Mouse (Mus musculus): ENCODE results near the gene Tnfsf8.

GRCm38 (mm10) chr4:63792328-63792727, 68.8 kb downstream of the Tnfsf8 start:
- TF ChIP-seq CTCF (IDR thresholded peaks at IDR 0.05 in 2 of 3, conservative IDR thresholded peaks at IDR 0.05 in 1 of 3; ENCODE audit: control insufficient read depth in 1 of 3, insufficient read depth in 1 of 3, low read depth in 2 of 3, low read length in 3 of 3, poor library complexity in 1 of 3, severe bottlenecking in 1 of 3) (no peak), TAL1 (IDR thresholded peaks at IDR 0.05; ENCODE audit: low read length) (no peak), POLR2A (IDR thresholded peaks at IDR 0.05; ENCODE audit: control insufficient read depth in 1 of 2, insufficient read depth in 1 of 2, low read depth in 1 of 2, low read length in 2 of 2, poor library complexity in 1 of 2) (no peak), E2F4 (IDR thresholded peaks at IDR 0.05; ENCODE audit: borderline replicate concordance, low read depth, low read length) (no peak), NRF1 (IDR thresholded peaks at IDR 0.05; ENCODE audit: insufficient read depth, low read depth, low read length, poor library complexity, severe bottlenecking) (no peak)
